Mouse (Mus musculus) kidney, adult 2 months (tissue): ENCODE data around the gene Esm1.

Source experiments
- CTCF ChIP-seq: fragments of 200-500 bp; conservative IDR thresholded peaks from 2 replicates; pipeline ENCODE4 v1.5.1; 2011; ENCODE audit warnings: low read depth, mild to moderate bottlenecking, control low read depth, low read length, moderate library complexity, mixed read lengths; ENCODE audit not compliant: insufficient read depth, insufficient read length
- POLR2A ChIP-seq: fragments of 200-500 bp; IDR thresholded peaks from one replicate; pipeline ENCODE4 v1.6.1; 2011; ENCODE audit warnings: low read depth, low read length, control low read depth

DNA sequence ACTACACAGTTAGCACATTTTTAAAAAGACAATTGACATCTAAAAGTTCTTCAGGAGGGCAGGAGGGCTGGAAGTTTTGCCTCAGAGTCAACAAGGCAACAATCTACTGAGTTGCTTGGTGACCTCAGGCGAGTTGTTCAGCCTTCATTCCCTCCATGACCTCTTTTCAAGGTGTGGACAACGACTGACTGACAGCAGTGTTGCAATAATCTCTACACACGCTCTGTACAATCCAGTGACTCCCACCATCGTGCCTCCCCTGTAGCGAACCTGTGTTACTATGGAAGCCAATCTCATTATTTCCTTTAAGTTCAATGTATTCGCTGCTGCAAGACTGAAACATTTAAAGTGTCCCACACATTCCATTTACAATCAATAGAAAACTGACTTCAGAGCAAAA, 12.4 kb downstream of the Esm1 start:
- TF ChIP-seq CTCF (no peak), POLR2A (no peak)
